Mouse (Mus musculus) forebrain, embryonic 11.5 days (tissue): ENCODE measurements around the gene Baz2b. TPM values are rescaled to one million over a fixed set of nuclear protein-coding genes. Genes with fewer than 3 reads are reported as not detected.

Experiments
- ATAC-seq: fragments of 200-750 bp; cut with Nextera tagmentation; replicated peaks from 2 replicates; pipeline ENCODE4 v1.8.0; 2017; ENCODE audit warnings: moderate TSS enrichment; ENCODE audit not compliant: low FRiP score
- DNase-seq: peaks from one replicate; pipeline ENCODE4 v3.0.0-alpha.2; 2017; ENCODE audit warnings: low spot score
- H3K27ac ChIP-seq: fragments of 300-500 bp; sonication (generic); 2 replicates; pipeline ENCODE4 v1.5.1; 2014; ENCODE audit warnings: low read depth, low read length
- H3K27me3 ChIP-seq: fragments of 300-500 bp; sonication (generic); 2 replicates; pipeline ENCODE4 v1.6.1; 2014; ENCODE audit warnings: mild to moderate bottlenecking, low read length, mixed read lengths; ENCODE audit not compliant: control insufficient read depth, insufficient read depth
- H3K36me3 ChIP-seq: fragments of 300-500 bp; sonication (generic); 2 replicates; pipeline ENCODE4 v1.6.1; 2014; ENCODE audit warnings: mild to moderate bottlenecking, low read length, moderate library complexity, mixed read lengths; ENCODE audit not compliant: control insufficient read depth, insufficient read depth
- H3K4me1 ChIP-seq: fragments of 300-500 bp; sonication (generic); replicated peaks from 2 replicates; pipeline ENCODE4 v1.6.1; 2014; ENCODE audit warnings: low read length, mixed read lengths; ENCODE audit not compliant: control insufficient read depth, insufficient read depth
- H3K4me2 ChIP-seq: fragments of 300-500 bp; sonication (generic); 2 replicates; pipeline ENCODE4 v1.6.1; 2014; ENCODE audit warnings: low read depth, mild to moderate bottlenecking, low read length, moderate library complexity, mixed read lengths; ENCODE audit not compliant: severe bottlenecking
- H3K4me3 ChIP-seq: fragments of 300-500 bp; sonication (generic); 2 replicates; pipeline ENCODE4 v1.5.1; 2014; ENCODE audit warnings: low read depth, low read length
- H3K9ac ChIP-seq: fragments of 300-500 bp; sonication (generic); 2 replicates; pipeline ENCODE4 v1.6.1; 2014; ENCODE audit warnings: low read length
- H3K9me3 ChIP-seq: fragments of 300-500 bp; sonication (generic); 2 replicates; pipeline ENCODE4 v1.6.1; 2016; ENCODE audit warnings: low read length, mixed read lengths; ENCODE audit not compliant: control insufficient read depth
- WGBS: fragments of 180-500 bp; shearing (Covaris S2); extraction: QIAGEN DNeasy Blood & Tissue Kit; methylation state at CpG from one replicate; pipeline ENCODE4 v1.1.7; 2014; 5-methylcytosine and 5-hydroxymethylcytosine counted together
- polyA plus RNA-seq: library from polyadenylated mRNA; unstranded; fragments of >200 nt; fragmentation: Nextera tagmentation; extraction: Ambion mirVana; gene quantifications from 2 replicates; pipeline ENCODE4 v1.2.1, GENCODE M21; 2014

Gene Baz2b
- polyA plus RNA-seq, 1 experiment from 2014 or later: 84.0 TPM

DNA sequence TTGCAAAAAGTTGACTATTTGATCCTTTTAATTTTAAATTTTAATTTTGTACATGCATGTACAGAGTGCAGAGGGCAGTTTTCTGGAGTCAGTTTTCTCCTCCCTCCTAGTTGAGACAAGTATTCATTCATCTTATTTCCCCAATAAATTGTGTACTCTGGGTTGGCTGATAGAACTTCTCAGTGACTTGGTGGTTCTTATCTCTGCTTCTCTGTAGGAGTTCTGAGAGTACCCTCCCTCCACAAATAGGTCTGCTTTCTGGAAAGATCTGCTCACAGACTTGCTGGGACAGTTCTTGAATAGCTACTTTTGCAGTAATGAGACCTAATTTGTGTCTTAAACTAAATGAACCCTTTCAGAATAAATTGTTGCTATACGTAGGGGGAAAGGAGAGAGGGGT is 18.8 kb upstream of the Baz2b start:
- H3K36me3 ChIP-seq: no peaks in the 10 kb centered on the region; the same call in 1 of the 2 replicates
- H3K4me3 ChIP-seq: no peak overlapping the region

GRCm38 (mm10) chr2:60223489-60223888 is 13.8 kb upstream of the Baz2b start:
- Histone ChIP-seq H3K4me3 (no peak overlapping the region), H3K9me3 (no peaks in the 10 kb centered on the region), H3K36me3 (no peaks in the 10 kb centered on the region), H3K27ac (no peak overlapping the region), H3K9ac (no peak overlapping the region), H3K27me3 (no peaks in the 10 kb centered on the region), H3K4me1 (no peaks in the 10 kb centered on the region), H3K4me2 (no peak overlapping the region)
- WGBS: 79% methylated on average over 1 of the region's 1 CpGs
- no peak for ATAC-seq
- no peak for DNase-seq

More for the DNA sequence above, 18.8 kb upstream of the Baz2b start:
- no peaks in the 10 kb centered on the region for H3K4me1 ChIP-seq
- no peaks in the 10 kb centered on the region for H3K9me3 ChIP-seq
- no peak overlapping the region for H3K4me2 ChIP-seq
- no peaks in the 10 kb centered on the region for H3K27me3 ChIP-seq
- WGBS: 75% methylated on average over 1 of the region's 1 CpGs
- DNase-seq (no peak), ATAC-seq (no peak)
- H3K9ac ChIP-seq: no peak overlapping the region
- no peak overlapping the region for H3K27ac ChIP-seq

DNA sequence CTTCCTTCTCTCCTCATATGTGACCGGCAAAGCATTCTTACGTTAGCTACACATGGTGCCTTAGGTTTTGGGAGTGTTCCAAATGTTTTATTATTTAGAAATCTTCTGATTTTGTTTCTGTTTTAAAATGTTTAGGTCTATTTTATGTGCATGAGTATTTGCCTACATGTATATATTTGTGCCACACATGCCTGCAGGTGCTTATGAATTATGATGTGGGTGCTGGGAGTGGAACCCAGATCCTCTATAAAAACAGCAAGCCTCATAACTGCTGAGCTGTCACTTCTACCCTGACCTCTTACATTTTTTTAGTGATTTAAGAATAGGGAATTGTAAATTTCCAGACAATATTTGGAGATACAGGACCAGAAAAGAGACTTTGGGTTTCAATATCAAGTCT is 12.3 kb upstream of the Baz2b start:
- Histone ChIP-seq H3K27ac (no peak overlapping the region), H3K4me3 (no peak overlapping the region), H3K36me3 (no peaks in the 10 kb centered on the region), H3K9me3 (no peaks in the 10 kb centered on the region), H3K4me2 (no peak overlapping the region), H3K4me1 (no peaks in the 10 kb centered on the region), H3K9ac (no peak overlapping the region), H3K27me3 (no peaks in the 10 kb centered on the region)
- DNase-seq (no peak), ATAC-seq (no peak)
- WGBS: 100% methylated on average over 2 of the region's 2 CpGs

DNA sequence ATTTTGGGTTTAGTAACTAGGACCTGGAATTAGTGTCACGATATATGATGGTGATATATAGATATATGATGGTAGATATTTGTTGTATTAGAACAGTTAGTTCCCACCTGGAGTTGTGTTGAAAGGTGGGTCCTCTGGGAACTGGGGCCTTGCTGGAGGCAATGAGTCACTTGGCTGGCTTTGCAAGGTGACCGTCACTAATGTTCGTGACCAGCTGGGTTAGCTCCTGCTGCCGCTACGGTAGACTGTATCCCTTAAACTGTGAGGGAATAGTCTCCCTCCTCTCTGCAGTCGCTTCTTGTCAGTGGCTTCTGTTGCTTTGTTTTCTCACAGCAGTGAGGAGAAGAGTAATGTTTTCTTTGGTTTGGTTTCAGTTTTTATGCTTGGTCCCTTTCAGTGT is 11.6 kb upstream of the Baz2b start:
- Histone ChIP-seq H3K36me3 (no peaks in the 10 kb centered on the region), H3K4me3 (no peak overlapping the region), H3K9me3 (no peaks in the 10 kb centered on the region), H3K4me1 (no peaks in the 10 kb centered on the region), H3K27me3 (no peaks in the 10 kb centered on the region), H3K27ac (no peak overlapping the region), H3K4me2 (no peak overlapping the region), H3K9ac (no peak overlapping the region)
- WGBS: 77% methylated on average over 6 of the region's 6 CpGs
- DNase-seq: no peak
- no peak for ATAC-seq

- no peaks in the 10 kb centered on the region for H3K9me3 ChIP-seq
- no peak for DNase-seq
- no peak overlapping the region for H3K4me2 ChIP-seq
- H3K27ac ChIP-seq: no peak overlapping the region
- no peaks in the 10 kb centered on the region for H3K27me3 ChIP-seq
- no peak overlapping the region for H3K4me3 ChIP-seq
- H3K36me3 ChIP-seq: peaks cover 3% of the 10 kb centered on the region; the same call in 1 of the 2 replicates
- no peak for ATAC-seq
- no peak overlapping the region for H3K9ac ChIP-seq
- H3K4me1 ChIP-seq: no peaks in the 10 kb centered on the region
- 89% methylated on average over 6 of the region's 6 CpGs for WGBS
These were observed 8.0 kb upstream of the Baz2b start for GRCm38 (mm10) chr2:60217620-60218019.

DNA sequence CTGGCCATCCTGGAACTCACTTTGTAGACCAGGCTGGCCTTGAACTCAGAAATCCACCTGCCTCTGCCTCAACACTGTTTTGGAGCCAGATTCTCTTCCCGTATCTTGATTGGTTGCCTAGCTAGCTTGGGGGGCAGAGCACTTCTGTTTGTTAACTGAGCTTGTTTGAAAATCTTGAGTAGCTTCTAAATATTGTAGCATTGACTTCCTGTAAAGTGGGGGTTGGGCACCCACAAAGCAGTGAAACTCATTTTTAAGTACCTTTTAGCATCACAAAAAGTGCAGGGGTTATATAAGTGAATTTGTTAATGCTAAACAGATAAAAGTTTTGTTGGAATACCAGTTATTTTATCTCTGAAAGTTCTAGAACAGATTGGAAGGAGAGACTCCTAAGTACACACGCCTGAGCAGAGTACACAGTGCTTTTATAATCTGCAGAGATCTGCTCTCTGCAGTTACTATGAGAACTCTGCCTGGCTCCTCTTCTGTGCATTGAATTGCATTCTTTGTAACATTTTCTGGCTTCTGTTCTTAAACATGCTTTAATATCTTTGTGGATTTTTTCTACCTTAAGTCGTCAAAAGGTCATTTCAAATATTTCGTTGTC is 7.0 kb upstream of the Baz2b start:
- no peaks in the 10 kb centered on the region for H3K9me3 ChIP-seq
- no peak for ATAC-seq

GRCm38 (mm10) chr2:60214683-60215082 is 5.0 kb upstream of the Baz2b start:
- no peak overlapping the region for H3K4me3 ChIP-seq
- no peaks in the 10 kb centered on the region; the same call in 1 of the 2 replicates for H3K4me1 ChIP-seq
- H3K27me3 ChIP-seq: no peaks in the 10 kb centered on the region
- peaks cover 3% of the 10 kb centered on the region; the same call in 1 of the 2 replicates for H3K36me3 ChIP-seq
- no peaks in the 10 kb centered on the region for H3K9me3 ChIP-seq
- WGBS: 96% methylated on average over 2 of the region's 2 CpGs
- no peak overlapping the region for H3K4me2 ChIP-seq
- no peak overlapping the region for H3K9ac ChIP-seq
- H3K27ac ChIP-seq: no peak overlapping the region
- DNase-seq (no peak), ATAC-seq (no peak)

More for the DNA sequence above, 7.0 kb upstream of the Baz2b start:
- DNase-seq: no peak
- H3K4me1 ChIP-seq: no peaks in the 10 kb centered on the region; the same call in 1 of the 2 replicates
- WGBS: 95% methylated on average over 4 of the region's 4 CpGs
- no peak overlapping the region for H3K27ac ChIP-seq
- no peaks in the 10 kb centered on the region for H3K27me3 ChIP-seq
- H3K4me2 ChIP-seq: no peak overlapping the region
- H3K36me3 ChIP-seq: peaks cover 3% of the 10 kb centered on the region; the same call in 1 of the 2 replicates
- no peak overlapping the region for H3K4me3 ChIP-seq
- no peak overlapping the region for H3K9ac ChIP-seq

- no peak overlapping the region for H3K4me2 ChIP-seq
- DNase-seq (no peak), ATAC-seq (no peak)
- H3K36me3 ChIP-seq: peaks cover 3% of the 10 kb centered on the region; the same call in 1 of the 2 replicates
- H3K27me3 ChIP-seq: no peaks in the 10 kb centered on the region
- H3K4me3 ChIP-seq: no peak overlapping the region
- H3K9ac ChIP-seq: no peak overlapping the region
- no peaks in the 10 kb centered on the region; the same call in 1 of the 2 replicates for H3K4me1 ChIP-seq
- no peaks in the 10 kb centered on the region for H3K9me3 ChIP-seq
- H3K27ac ChIP-seq: no peak overlapping the region
These were observed 2.8 kb upstream of the Baz2b start for GRCm38 (mm10) chr2:60212488-60212887.

GRCm38 (mm10) chr2:60210821-60211220 is 1.2 kb upstream of the Baz2b start:
- H3K27me3 ChIP-seq: no peaks in the 10 kb centered on the region
- H3K9ac ChIP-seq: peak overlapping the region; percentile 92
- no peaks in the 10 kb centered on the region for H3K9me3 ChIP-seq
- H3K4me3 ChIP-seq: peak overlapping the region; percentile 90
- WGBS: 31% methylated on average over 5 of the region's 5 CpGs
- H3K27ac ChIP-seq: no peak overlapping the region
- no peaks in the 10 kb centered on the region; the same call in 1 of the 2 replicates for H3K36me3 ChIP-seq
- DNase-seq: no peak
- no peak for ATAC-seq
- no peaks in the 10 kb centered on the region; the same call in 1 of the 2 replicates for H3K4me1 ChIP-seq
- H3K4me2 ChIP-seq: peak overlapping the region; percentile 65
